Mouse (Mus musculus) kidney, embryonic 14.5 days (tissue): ENCODE data around the gene Tmem14a. TPM values are rescaled to one million over a fixed set of nuclear protein-coding genes. Genes with fewer than 3 reads are reported as not detected.

Experiments used
- ATAC-seq: fragments of 200-750 bp; cut with Nextera tagmentation; 2 replicates; pipeline ENCODE4 v1.8.0; 2017; ENCODE audit warnings: moderate number of reproducible peaks, mild to moderate bottlenecking, moderate TSS enrichment, moderate library complexity; ENCODE audit not compliant: low FRiP score, low TSS enrichment
- H3K27ac ChIP-seq: fragments of 300-500 bp; sonication (generic); 2 replicates; pipeline ENCODE4 v1.5.1; 2014; ENCODE audit warnings: low read depth, mild to moderate bottlenecking, low read length, moderate library complexity, mixed read lengths
- H3K27me3 ChIP-seq: fragments of 300-500 bp; sonication (generic); 2 replicates; pipeline ENCODE4 v1.6.1; 2014; ENCODE audit warnings: mild to moderate bottlenecking, low read length; ENCODE audit not compliant: control insufficient read depth, insufficient read depth
- H3K36me3 ChIP-seq: fragments of 300-500 bp; sonication (generic); 2 replicates; pipeline ENCODE4 v1.6.1; 2014; ENCODE audit warnings: low read length, mixed read lengths; ENCODE audit not compliant: control insufficient read depth, insufficient read depth
- H3K4me1 ChIP-seq: fragments of 300-500 bp; sonication (generic); 2 replicates; pipeline ENCODE4 v1.6.1; 2014; ENCODE audit warnings: low read length, mixed read lengths; ENCODE audit not compliant: control insufficient read depth, insufficient read depth
- H3K4me2 ChIP-seq: fragments of 300-500 bp; sonication (generic); replicated peaks from 2 replicates; pipeline ENCODE4 v1.6.1; 2014; ENCODE audit warnings: low read depth, mild to moderate bottlenecking, low read length
- H3K4me3 ChIP-seq: fragments of 300-500 bp; sonication (generic); 2 replicates; pipeline ENCODE4 v1.5.1; 2014; ENCODE audit warnings: mild to moderate bottlenecking, low read length
- H3K9ac ChIP-seq: fragments of 300-500 bp; sonication (generic); 2 replicates; pipeline ENCODE4 v1.6.1; 2014; ENCODE audit warnings: low read depth, mild to moderate bottlenecking, low read length, moderate library complexity
- H3K9me3 ChIP-seq: fragments of 300-500 bp; sonication (generic); 2 replicates; pipeline ENCODE4 v1.6.1; 2016; ENCODE audit warnings: low read length; ENCODE audit not compliant: control insufficient read depth
- WGBS: fragments of 180-500 bp; shearing (Covaris S2); extraction: QIAGEN DNeasy Blood & Tissue Kit; methylation state at CpG from one replicate; pipeline ENCODE4 v1.1.7; 2014; 5-methylcytosine and 5-hydroxymethylcytosine counted together
- polyA plus RNA-seq: library from polyadenylated mRNA; unstranded; fragments of >200 nt; fragmentation: Nextera tagmentation; extraction: Ambion mirVana; gene quantifications from 2 replicates; pipeline ENCODE4 v1.2.1, GENCODE M21; 2014

Tmem14a gene
- polyA plus RNA-seq, 1 experiment from 2014 or later, result 9.3 TPM

DNA sequence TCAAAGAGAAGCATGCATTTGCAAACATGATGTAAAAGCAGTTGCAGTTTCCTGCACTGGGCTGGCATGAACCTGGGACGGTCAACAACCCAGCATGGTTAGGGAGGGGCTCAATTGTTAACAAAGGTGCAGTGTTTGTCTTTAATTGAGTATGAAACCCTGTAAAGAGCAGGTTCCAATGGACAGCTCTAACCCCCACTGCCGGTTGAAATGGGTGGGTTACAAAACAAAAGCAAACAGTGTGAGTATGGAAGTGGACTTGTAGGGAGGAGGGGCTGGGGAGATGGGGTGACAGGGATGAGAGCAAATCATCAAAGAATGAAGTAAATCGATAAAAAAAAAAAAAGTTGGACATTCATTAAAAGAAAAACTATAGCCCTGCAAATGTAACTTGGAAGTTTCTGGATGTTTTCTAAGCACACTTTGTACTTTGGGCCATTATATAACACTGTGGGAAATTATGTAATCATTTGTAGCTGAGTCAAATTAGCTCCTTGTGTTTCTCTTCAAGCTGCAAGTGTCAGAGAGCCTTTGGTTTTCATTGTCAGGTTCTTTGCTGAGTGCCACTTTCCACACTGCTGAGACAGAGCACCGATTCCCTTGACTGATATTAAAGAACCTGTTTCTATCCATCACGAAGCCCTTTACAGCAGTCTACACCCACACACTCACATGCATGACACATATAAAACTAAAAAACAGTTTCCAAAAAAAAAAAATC lies 13.5 kb downstream of the Tmem14a start:
- H3K4me1 ChIP-seq, result no peaks in the 10 kb centered on the region
- WGBS, result 69% methylated on average over 5 of the region's 5 CpGs
- H3K9ac ChIP-seq, result no peak overlapping the region
- H3K4me2 ChIP-seq, result no peak overlapping the region
- no peak for ATAC-seq
- no peak overlapping the region for H3K27ac ChIP-seq
- no peaks in the 10 kb centered on the region for H3K27me3 ChIP-seq
- H3K4me3 ChIP-seq, result no peak overlapping the region
- H3K36me3 ChIP-seq, result no peaks in the 10 kb centered on the region
- H3K9me3 ChIP-seq, result no peaks in the 10 kb centered on the region

- Histone ChIP-seq H3K27ac (no peak overlapping the region), H3K4me3 (no peak overlapping the region), H3K4me1 (no peaks in the 10 kb centered on the region), H3K9me3 (no peaks in the 10 kb centered on the region), H3K36me3 (no peaks in the 10 kb centered on the region), H3K4me2 (no peak overlapping the region), H3K27me3 (no peaks in the 10 kb centered on the region), H3K9ac (no peak overlapping the region)
- ATAC-seq, result no peak
- WGBS, result 78% methylated on average over 1 of the region's 1 CpGs
Observed at GRCm38 (mm10) chr1:21232516-21232915, 14.1 kb downstream of the Tmem14a start.

DNA sequence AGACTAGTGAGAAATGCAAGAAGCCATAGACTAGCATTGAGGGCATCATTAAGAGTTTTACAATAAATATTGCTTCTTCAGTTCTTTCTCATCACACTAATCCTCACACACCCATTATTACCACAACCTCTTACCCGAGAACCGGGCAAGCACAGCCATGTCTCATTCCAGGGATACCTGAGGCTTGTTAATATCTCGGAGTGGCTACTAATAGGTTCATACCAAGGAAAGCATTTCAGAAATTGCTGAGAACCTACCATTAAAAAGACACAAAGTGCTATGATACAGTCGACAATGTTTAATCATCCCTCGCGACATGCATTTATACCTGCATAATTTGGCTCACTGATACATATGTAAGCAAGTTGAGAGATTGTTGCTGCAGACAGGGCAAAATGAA lies 17.0 kb downstream of the Tmem14a start:
- H3K4me2 ChIP-seq, result no peak overlapping the region
- H3K9ac ChIP-seq, result no peak overlapping the region
- H3K27me3 ChIP-seq, result no peaks in the 10 kb centered on the region
- H3K27ac ChIP-seq, result no peak overlapping the region
- no peak for ATAC-seq
- no peak overlapping the region for H3K4me3 ChIP-seq
- H3K36me3 ChIP-seq, result no peaks in the 10 kb centered on the region
- H3K4me1 ChIP-seq, result peaks cover 7% of the 10 kb centered on the region; the same call in 1 of the 2 replicates
- WGBS, result 95% methylated on average over 6 of the region's 6 CpGs
- no peaks in the 10 kb centered on the region for H3K9me3 ChIP-seq

- 77% methylated on average over 8 of the region's 8 CpGs for WGBS
- H3K4me1 ChIP-seq, result peaks cover 7% of the 10 kb centered on the region; the same call in 1 of the 2 replicates
- no peak within 1 kb of the TSS for H3K9ac ChIP-seq
- H3K4me2 ChIP-seq, result no peak within 1 kb of the TSS
- ATAC-seq, result peak; percentile 82
- H3K4me3 ChIP-seq, result no peak within 1 kb of the TSS
- H3K36me3 ChIP-seq, result no peaks in the 10 kb centered on the region
- 0 out of 2 replicates have a peak within 1 kb of the TSS, but pooled peaks have one; percentile 24 for H3K27ac ChIP-seq
- H3K9me3 ChIP-seq, result no peaks in the 10 kb centered on the region
- no peaks in the 10 kb centered on the region for H3K27me3 ChIP-seq
Observed at GRCm38 (mm10) chr1:21239911-21240898, 21.8 kb downstream of the Tmem14a start, which contains the start of gene Gsta3. Gene Gsta3, plus strand, starts transcription at chr1:21240589.

- Histone ChIP-seq H3K36me3 (no peaks in the 10 kb centered on the region), H3K4me1 (peaks cover 7% of the 10 kb centered on the region; the same call in 1 of the 2 replicates), H3K9ac (no peak overlapping the region), H3K4me2 (no peak overlapping the region), H3K27ac (no peak overlapping the region), H3K4me3 (no peak overlapping the region), H3K9me3 (no peaks in the 10 kb centered on the region), H3K27me3 (no peaks in the 10 kb centered on the region)
- no peak for ATAC-seq
- 91% methylated on average over 1 of the region's 1 CpGs for WGBS
Observed at GRCm38 (mm10) chr1:21241096-21241495, 22.7 kb downstream of the Tmem14a start.

DNA sequence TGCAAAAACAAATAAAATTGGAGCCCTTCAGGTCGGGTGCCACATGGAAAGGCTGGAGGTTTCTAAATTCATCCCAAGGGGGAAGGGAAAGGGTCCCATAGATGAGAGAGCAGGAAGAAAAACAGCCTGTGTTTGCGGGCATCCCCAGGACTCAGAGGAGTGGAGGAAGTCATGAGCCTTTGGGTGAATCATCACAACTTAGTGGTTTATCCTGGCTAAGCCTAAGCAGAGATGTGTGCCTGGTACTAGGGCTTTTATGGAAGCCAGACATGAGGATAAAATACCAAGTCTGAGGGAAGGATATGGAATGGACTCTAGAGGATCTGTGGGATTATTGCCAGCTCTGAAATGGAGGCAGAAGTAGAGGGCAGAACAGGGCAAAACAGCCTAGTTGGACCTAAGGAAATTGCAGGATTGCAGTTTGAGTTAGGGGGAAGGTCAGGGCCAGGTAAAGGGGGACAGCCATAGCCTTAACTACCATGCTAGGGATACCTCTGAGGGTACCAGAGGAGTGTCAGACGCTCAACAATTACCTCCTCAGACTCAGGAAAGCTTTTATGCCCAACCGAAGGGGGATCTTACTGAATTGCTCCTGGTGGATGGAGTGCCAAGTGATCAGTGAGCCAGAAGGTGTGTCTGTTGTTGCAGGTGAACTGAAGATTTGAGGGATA lies 26.1 kb downstream of the Tmem14a start:
- ATAC-seq, result no peak
- Histone ChIP-seq H3K4me2 (no peak overlapping the region), H3K27me3 (no peaks in the 10 kb centered on the region), H3K9ac (no peak overlapping the region), H3K27ac (no peak overlapping the region), H3K4me1 (peaks cover 7% of the 10 kb centered on the region; the same call in 1 of the 2 replicates), H3K4me3 (no peak overlapping the region), H3K9me3 (no peaks in the 10 kb centered on the region), H3K36me3 (no peaks in the 10 kb centered on the region)
- WGBS, result 67% methylated on average over 4 of the region's 4 CpGs

GRCm38 (mm10) chr1:21246136-21246535 lies 27.8 kb downstream of the Tmem14a start:
- Histone ChIP-seq H3K9ac (no peak overlapping the region), H3K4me3 (no peak overlapping the region), H3K27me3 (no peaks in the 10 kb centered on the region), H3K4me1 (no peaks in the 10 kb centered on the region), H3K36me3 (no peaks in the 10 kb centered on the region), H3K9me3 (no peaks in the 10 kb centered on the region), H3K27ac (no peak overlapping the region), H3K4me2 (no peak overlapping the region)
- no peak for ATAC-seq
- 91% methylated on average over 3 of the region's 3 CpGs for WGBS

GRCm38 (mm10) chr1:21247896-21248295 lies 29.5 kb downstream of the Tmem14a start:
- H3K27me3 ChIP-seq, result no peaks in the 10 kb centered on the region
- H3K36me3 ChIP-seq, result no peaks in the 10 kb centered on the region
- H3K4me1 ChIP-seq, result no peaks in the 10 kb centered on the region
- no peak overlapping the region for H3K27ac ChIP-seq
- no peak overlapping the region for H3K4me3 ChIP-seq
- no peak overlapping the region for H3K4me2 ChIP-seq
- no peak for ATAC-seq
- no peak overlapping the region for H3K9ac ChIP-seq
- no peaks in the 10 kb centered on the region for H3K9me3 ChIP-seq
